Mouse (Mus musculus): Measurements from ENCODE around the gene Syne3.

Gene Syne3

GRCm38 (mm10) chr12:104897051-104897618 lies 112.5 kb downstream of the Syne3 start:
- DNase-seq (ENCODE audit: low read depth, low spot score): no peak

- no peak for DNase-seq (ENCODE audit: low read depth, low spot score)
Measured at GRCm38 (mm10) chr12:104896640-104897039, 113.0 kb downstream of the Syne3 start.

- DNase-seq (ENCODE audit: low read depth, low spot score): no peak
Measured at GRCm38 (mm10) chr12:104892245-104892644, 117.4 kb downstream of the Syne3 start.

GRCm38 (mm10) chr12:104890066-104890465 lies 119.5 kb downstream of the Syne3 start:
- no peak for DNase-seq (ENCODE audit: low read depth, low spot score)

- DNase-seq (ENCODE audit: low read depth, low spot score): no peak
Measured at GRCm38 (mm10) chr12:104886104-104886503, 123.5 kb downstream of the Syne3 start.

GRCm38 (mm10) chr12:104882533-104882932 lies 127.1 kb downstream of the Syne3 start:
- DNase-seq (ENCODE audit: low read depth, low spot score): no peak

- DNase-seq (ENCODE audit: low read depth, low spot score): no peak
Measured at GRCm38 (mm10) chr12:104882061-104882460, 127.5 kb downstream of the Syne3 start.

- DNase-seq (ENCODE audit: low read depth, low spot score): no peak
Measured at GRCm38 (mm10) chr12:104881518-104882060, 128.0 kb downstream of the Syne3 start.

- no peak for DNase-seq (ENCODE audit: low read depth, low spot score)
Measured at GRCm38 (mm10) chr12:104880367-104880766, 129.2 kb downstream of the Syne3 start.
